Mouse (Mus musculus) liver, adult 2 months (tissue): ENCODE data around the gene Tmem231.

ENCODE experiments used
- CTCF ChIP-seq: fragments of 200-500 bp; IDR thresholded peaks from 2 replicates; pipeline ENCODE4 v1.5.1; 2011; ENCODE audit warnings: low read depth, low read length, control low read depth
- POLR2A ChIP-seq: fragments of 200-500 bp; IDR thresholded peaks from 2 replicates; pipeline ENCODE4 v1.6.1; 2011; ENCODE audit warnings: low read length, control low read depth; ENCODE audit not compliant: insufficient read depth; ENCODE audit errors: extremely low read depth

DNA sequence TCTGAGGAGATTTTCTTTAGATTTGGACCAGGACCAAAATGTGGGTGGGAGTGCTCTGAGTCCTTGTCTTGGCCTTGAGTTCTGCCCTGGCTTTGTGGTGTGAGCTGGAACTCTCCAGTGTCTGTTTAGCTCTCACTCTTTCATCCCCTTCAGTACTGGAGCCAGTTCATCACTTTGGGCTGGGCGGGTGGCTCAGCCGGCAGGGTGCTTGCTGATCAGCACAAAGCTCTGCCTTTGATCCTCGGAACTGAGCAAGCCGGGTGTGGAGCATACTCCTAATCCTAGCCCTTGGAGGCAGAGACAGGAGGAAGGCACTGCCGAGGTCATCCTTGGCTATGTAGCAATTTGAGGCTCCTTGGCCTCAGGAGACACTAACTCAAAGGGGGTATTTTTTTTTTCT, 35.3 kb upstream of the Tmem231 start:
- no peak for TF ChIP-seq CTCF
- no peak for TF ChIP-seq POLR2A
